Mouse (Mus musculus) layer of hippocampus, adult 18-20 months (tissue): Measurements from ENCODE around the gene Zfp398. TPM values are rescaled to one million over a fixed set of nuclear protein-coding genes. Genes with fewer than 3 reads are reported as not detected.

Experiments used
- DNase-seq, 2 experiments: peaks; one replicate each; pipeline ENCODE4 v3.0.0; 2022; ENCODE audit warnings: low spot score in 2 of 2
- long read RNA-seq: library from polyadenylated mRNA; stranded (forward); transcript quantifications from one replicate; pipeline ENCODE4 v2.0.0, GENCODE M21; 2021
- total RNA-seq, 2 experiments: library from RNA; stranded (reverse); gene quantifications; 2 replicates each; pipeline ENCODE4 v1.2.3; 2021

Zfp398 gene
- total RNA-seq = 10 to 100 TPM; 20.1 to 23.8 TPM
- long read RNA-seq, partial matches to known transcripts = 1 of 6 reads
- long read RNA-seq, other reads (novel, unspliced or antisense) = 2 of 6 reads

DNA sequence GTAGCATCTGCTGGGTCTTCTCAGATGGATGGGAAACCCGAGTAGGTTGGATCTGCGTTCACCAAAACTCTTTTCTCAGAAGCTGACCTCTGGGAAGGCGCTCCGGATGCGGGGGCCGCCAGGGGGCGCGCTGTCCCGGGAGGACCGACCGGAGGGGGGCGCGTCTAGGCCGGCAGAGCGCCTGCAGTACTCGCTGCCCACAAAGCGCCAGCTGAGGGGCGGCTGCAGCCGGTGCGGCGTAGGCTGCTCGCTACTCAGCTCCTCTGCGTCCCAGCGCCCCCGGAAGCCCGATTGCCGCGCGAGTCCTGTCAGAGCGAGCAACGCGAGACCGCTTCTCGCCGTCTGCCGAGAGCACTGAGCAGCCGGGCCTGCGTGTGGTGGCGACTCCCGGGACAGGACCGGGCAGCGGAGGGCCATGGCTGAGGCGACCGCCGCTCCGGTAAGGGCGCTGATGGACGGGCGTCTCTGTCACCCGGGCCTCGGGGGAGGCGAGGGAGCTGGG is at the start of gene Zfp398:
Gene Zfp398 (plus strand): TSS at position 180 of the 502 bp plus-strand sequence.
- DNase-seq = peak; percentile 93 to 96

DNA sequence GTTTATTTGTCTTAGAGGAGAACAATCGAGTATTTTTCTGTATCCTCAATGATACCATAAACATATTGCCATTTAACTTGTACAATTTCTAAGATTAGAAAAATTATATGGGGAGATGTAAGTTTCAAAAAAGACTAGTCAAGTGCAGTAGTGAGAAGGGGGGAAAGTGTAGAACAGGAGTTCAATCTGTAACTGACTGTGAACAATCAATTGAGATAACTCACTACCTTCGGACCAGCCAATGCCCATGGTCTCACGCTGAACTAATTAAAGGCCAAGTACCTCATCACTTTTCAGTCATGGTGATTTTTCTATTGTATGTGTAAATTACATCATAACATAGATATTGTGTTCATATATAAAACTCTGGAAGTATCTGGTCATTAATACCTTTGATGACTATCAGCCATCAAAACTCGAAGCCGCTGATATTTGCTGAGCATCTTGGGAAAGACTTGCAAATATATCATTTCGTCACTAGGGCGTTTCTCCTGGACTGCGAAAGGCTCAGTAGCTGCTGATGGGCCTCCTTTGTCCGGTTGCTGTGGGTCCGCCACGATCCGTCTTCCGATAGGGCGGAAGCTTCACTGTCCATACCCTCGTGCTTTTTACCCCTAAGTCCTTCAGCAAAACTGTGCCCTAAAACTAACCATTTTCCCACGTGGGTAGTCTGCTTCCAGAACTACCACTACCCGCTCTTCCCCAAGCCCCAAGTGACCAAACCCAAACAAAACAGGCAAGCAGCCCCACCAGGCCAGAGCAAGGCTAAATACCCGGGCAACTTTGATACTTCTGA is 47.3 kb upstream of the Zfp398 start:
- DNase-seq = peak; percentile 76 to 93

DNA sequence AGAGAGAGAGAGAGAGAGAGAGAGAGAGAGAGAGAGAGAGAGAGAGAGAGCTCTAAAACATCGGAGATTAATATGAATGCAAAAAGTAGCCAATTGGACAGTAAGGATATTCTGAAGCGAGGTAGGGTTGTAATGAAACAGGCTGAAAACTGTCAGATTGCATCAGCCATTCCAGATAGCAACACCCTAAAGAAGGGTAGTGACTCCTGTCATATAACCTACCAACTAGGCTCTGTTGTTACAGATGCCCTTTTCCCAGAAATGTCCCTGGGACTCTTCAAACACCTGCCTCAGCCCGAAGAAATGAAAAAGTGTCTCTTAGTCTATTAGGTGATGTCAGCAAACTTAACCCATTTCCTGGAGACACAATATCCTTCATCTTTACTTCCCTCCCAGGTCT is 46.6 kb upstream of the Zfp398 start:
- no peak for DNase-seq

DNA sequence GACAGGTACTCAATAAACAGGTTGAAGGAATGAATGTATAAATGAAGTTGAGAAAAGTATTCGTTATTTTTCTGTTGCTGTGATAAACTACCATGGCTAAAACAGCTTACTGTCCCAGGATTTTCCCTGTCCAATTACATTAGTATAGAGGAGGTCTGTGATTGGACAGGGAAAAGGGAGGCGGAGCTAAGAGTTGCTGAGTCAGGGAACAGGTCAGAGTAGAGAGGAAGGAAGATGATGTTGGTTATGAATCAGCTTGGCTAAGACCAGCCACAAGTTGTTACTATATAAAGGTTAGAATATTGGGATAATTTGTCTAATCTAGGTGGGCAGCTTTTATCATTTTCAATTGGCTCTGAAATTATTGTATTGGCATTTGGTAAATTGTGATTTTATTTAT is 44.7 kb upstream of the Zfp398 start:
- DNase-seq = no peak

DNA sequence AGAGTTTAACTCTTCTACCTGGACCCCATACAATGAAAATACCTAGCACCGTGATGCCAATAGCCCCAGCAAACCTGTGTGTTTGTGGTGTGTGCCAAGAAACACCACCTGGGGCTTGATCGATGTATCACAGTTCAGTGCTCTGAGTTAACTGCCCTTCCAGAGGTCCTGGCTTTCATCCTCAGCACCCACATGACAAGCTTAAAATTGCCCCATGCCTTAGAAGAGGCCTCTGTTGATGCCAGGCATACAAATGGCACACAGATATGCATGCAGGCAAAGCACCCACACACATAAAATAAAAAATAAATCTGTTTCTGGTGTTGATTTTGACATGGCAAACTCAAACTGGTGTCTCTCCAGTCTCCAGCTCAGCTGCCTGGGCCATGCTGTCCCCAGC is 42.9 kb upstream of the Zfp398 start:
- DNase-seq = no peak

DNA sequence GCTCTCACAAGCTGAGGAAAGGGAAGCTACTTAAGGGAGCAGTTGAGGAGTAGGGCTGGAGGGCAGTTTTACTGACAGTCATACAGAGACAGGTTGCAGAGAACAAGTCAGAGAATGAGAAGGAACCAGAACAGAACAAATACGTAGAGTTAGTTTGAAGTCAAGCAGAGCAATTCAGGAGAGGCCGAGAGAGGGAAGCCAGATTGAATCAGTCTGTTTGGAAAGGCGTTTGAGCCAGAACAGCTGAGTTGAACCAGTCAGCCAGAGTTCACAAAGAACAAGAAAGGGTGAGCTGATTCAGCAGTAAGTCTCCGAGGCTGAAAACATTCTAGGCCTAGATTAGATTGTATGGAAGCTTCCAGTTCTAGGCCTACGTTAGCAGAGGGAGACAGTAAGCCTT is 42.2 kb upstream of the Zfp398 start:
- DNase-seq = no peak

DNA sequence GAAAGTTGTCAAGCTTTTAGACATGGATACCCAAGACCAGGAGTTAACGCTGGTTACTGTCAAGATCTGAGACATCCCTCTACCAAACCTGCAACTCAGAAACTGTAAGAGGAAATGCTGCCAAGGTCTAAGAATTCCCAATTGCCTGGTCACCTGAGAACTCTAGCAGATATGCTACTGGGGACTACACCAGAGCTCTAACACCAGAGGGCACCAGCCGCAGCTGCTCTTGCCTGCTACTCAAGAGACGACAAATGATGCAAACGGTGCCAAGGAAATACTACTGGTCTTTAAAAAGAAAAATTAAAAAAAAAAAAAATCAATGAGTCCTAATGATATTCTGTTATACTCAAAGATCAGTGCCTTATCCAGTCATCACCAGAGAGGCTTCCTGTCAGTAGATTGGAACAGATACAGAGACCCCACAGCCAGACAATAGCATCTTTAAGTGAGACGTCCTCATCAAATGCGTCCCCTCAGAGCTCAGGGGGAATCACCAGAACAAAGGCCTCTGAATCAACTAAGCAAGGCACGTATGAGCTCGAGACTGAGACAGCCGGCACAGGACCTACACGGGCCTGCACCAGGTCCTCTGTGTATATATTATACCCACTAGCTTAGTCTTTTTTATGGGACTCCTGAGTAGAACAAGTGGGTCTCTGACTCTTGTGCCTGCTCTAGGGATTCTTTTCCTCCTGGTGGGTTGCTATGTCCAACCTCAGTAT is 41.2 kb upstream of the Zfp398 start:
- peak in 1 of 2 experiments; percentile 46 for DNase-seq

DNA sequence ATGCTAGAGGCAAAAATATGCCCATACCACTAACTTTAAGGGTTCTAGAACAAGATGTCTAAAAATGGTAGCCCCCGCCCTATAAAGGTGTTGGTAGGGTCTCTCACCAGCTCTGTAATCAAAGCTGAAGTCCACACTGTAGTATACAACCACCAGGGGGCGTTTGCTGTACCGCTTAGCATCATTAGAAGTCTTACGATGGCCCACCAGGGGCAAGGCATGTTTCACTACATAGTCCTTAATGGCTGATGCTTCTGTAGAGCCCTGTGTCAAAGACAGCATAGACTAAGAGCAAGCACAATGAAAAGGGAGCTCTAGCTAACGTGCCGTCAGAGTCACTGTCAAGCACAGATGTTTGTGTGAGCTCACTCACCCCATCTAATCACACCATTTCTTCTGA is 36.4 kb upstream of the Zfp398 start:
- DNase-seq = peak in 1 of 2 experiments; percentile 70

DNA sequence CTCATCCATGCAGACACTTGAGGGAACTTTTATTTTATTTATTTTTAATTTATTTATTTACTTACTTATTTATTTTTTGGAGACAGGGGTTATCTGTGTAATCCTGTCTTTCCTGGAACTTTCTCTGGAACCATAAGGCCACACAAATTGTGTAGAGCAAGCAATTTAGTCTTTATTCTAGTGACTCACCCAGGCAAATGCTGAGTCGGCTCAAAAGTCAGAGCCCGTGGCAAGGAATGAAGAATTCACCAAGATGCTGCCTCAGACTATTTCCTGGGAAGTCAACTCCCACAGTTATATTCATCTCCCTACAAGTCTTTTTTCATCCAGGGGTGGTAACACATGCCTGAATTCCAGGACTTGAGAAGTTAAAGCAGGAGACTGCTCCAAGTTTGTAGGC is 29.9 kb upstream of the Zfp398 start:
- no peak for DNase-seq

DNA sequence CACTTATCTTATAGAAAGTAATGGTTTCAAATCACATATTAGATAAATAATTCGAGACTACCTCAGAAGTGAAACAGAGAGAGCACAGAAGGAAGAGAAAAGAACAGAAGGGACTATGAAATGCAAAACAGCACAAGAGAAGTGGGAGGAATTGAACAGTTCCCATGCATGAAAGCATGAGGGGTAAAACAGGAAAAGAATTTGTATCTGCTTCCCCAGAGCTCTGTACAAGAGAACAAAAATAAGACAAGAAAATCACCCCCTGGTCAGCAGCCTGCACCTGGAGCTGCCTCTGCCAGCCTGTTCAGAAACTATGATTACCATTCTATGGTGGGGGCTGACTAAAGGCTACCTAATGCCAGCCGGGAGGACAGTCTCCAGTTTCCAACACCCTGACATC is 28.0 kb upstream of the Zfp398 start:
- DNase-seq = peak in 1 of 2 experiments; percentile 35

DNA sequence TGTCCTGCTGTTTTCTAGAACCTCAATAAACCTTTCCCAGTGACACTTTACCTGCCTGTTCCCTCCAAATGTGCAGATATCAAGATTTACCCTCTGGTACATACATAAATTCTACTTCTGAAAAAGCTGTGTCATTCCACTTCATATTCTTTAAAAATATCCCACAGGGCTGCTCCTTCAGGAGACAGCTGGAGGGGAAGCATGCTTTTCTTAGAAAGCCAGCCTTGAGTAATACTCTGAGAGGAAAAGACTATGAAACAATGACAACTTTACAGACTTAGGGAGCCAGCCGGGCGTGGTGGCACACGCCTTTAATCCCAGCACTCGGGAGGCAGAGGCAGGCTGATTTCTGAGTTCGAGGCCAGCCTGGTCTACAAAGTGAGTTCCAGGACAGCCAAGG is 26.9 kb upstream of the Zfp398 start:
- DNase-seq = peak in 1 of 2 experiments; percentile 30

DNA sequence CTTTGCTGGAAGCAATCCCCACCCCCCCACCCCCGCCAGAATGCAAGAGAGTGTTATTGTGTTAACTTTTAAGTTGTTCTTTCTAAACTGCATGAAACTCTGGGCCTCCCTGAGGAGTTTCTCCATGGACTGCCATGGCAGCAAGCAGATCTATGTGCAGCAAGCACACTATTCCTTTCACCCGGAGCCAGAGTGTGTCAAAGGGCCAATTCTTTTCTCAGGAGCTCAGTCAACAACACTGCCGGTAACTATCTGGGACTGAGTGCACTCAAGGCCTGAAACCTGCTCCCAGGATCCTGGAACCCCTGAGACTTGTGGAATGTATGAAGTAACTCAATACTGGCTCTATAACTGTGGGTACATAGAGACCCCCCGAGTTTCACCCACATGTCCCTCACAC is 26.4 kb upstream of the Zfp398 start:
- no peak for DNase-seq

DNA sequence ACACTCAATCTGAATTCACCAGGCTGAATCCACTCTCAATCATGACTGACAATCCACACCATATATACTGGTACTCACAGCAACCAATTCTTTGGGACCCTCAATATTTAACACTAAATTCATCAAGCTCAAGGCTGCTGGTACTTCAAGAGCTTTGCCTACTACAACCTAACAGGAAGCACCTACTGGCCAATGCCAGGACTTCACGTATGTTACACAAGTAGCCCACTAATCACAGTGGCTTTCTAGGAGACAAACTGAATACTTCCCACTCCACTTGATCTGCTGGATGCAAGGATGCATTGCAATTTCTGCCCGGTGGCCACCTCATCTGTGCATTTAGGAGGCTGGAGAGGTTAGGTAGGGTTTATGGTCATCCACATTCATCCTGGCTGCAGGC is 25.3 kb upstream of the Zfp398 start:
- DNase-seq = no peak

DNA sequence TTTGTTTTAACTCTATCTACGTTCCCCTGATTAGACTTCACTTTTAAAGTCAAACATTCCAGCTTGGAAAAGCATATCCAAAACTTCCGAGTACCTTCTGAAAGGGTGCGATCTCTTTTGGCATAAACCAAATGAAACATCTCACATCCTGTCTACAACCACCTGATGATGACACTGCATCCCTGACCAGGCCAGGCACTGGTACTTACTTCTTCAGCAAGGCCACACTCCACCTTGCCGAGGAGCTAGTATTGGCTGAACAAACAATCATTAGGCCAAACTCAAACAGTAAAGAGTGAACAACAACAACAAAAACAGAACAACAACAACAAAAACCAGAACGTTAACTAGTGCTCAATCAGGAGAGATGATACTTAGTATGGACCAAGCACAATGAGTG is 24.1 kb upstream of the Zfp398 start:
- no peak for DNase-seq

DNA sequence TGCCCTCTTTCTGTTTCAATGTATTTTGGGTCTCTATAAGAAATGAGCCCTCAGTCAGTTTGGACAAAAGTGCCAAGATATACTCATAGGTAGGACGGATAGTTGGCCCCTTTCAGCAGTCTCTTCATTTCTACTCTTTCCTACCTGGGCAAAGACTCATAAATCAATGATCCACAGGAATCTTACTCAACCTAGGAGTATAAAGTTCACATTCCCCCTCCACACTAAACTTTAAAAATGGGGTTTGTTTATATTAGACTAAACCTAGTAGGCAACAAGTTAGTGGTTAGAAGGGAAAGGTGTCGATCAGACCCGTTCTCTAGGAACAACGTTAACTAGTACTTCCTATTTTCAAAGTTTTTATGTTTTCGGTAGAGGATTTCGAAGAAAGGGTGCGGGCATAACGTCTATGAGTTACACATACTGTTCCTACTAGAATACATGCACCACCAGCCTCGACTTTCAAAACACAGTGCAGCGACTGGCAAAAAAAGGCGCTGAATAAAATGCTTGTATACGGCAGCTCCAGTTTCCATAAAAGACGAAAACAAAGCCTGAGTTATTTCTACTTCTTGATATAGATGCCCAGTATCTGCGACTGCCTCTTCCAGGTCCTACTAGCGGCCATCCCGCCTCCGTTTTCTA is 23.1 kb upstream of the Zfp398 start:
- no peak for DNase-seq

DNA sequence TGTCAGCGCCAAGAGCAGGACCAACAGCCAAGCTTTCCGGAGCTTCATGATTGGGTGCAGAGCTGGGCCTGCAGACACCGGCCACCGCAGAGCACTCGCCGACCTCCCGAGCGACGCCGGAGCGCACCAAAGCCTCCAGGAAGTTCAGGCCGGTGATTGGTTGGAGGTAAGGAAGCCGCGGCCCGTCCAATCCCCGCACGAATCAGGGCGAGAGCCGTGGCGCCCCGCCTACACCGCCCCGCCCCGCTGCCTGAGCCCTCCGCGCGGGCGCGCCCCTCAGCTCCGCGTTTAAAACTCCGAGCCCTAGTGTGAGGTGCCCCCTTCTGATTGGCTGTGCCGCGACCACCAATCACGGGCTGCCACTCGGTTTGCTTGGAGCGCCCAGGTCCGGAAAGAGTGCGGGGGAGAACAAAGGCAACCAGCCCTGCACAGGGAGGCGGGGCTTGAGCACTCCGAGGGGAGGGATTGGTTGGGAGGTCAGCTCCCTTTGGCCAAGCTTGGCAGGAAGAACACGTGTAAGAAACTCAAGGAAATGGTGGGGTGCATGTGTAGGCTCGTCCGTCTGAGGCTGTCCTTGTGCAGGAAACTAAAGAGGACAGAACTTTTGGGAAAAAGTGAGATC is 22.1 kb upstream of the Zfp398 start, which contains the start of gene Pdia4:
Gene Pdia4 (minus strand): TSS at position 174 of the 622 bp plus-strand sequence.
- DNase-seq = peak; percentile 99

DNA sequence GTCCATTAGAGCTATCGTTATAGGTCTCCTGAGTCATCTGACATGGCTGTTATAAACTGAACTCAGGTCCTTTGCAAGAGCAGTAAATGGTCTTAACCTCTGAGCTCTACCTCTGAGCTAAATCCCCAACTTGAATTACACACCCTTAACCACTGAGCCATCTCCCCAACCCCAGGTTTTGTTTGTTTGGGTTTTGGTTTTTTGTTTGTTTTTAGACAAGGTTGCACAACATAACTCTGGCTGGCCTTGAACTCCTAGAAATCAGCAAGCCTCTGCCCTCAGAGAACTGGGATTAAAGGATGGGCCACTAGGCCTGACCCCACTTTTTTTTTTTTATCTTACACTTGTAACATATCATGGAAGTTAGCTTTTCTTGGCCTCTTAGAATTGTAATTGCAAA is 19.3 kb upstream of the Zfp398 start:
- DNase-seq = no peak

DNA sequence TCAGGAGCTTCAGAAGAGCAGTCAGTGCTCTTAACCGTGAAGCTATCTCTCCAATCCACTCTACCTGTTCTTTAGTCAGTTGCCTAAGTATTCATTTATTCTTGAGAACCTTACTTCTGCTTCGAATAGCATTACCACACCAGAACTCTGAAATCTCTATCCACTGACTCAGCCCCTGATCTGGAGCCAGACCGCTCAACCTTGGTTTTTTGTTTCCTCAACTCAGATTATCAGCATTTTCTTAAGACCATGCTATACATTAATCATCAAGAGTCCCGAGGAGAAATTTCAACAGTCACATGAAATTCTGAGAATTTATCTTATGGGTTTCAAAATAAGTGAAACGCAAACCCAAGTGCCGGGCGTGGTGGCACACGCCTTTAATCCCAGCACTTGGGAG is 16.7 kb upstream of the Zfp398 start:
- DNase-seq = no peak

DNA sequence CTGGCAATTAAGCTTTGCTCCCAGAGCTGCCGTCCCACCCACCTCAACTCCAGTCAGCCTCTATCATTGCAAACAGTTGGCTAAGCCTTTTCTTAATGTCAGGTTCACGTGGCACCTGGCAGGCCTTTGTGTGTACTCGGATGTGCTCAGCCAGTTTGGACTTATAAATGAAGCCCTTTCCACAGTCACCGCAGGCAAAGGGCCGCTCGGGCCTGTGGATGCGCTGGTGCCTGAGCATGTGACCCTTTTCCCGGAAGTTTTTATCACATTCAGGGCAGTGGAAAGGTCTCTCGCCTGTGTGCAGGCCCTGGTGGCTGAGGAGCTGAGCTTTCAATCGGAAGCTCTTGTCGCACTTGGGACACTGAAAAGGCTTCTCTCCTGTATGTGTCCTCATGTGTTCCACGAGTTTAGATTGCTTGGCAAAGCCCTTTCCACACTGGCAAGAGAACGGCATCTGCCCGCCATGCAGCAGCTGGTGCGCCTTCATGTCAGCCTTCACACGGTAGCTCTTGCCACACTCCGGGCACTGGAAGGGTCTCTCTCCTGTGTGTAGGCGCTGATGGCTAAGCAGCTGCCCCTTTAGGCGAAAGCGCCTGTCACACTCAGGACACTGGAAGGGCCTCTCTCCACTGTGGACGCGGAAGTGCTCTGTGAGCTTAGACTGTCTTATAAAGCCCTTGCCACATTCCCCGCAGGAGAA is 15.7 kb upstream of the Zfp398 start:
- DNase-seq = no peak

DNA sequence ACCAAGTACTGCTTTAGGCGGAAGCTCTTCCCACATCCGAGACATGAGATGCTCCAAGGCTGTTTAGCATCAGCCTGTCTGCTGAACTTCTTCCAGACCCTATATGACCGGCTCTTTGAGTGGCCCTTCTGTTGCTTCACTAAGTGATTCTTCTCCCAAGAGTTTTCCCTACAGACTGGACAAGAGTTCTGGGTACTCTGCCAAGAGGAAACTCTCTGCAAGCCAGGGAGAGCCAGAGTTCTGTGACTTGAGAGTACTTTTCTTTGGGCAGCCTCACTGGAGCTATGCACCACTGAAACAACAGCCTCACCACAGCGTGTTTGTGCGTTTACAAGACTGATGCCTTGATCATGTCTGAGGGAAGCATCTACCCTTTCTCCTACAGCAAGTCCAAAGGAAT is 14.2 kb upstream of the Zfp398 start:
- no peak for DNase-seq

DNA sequence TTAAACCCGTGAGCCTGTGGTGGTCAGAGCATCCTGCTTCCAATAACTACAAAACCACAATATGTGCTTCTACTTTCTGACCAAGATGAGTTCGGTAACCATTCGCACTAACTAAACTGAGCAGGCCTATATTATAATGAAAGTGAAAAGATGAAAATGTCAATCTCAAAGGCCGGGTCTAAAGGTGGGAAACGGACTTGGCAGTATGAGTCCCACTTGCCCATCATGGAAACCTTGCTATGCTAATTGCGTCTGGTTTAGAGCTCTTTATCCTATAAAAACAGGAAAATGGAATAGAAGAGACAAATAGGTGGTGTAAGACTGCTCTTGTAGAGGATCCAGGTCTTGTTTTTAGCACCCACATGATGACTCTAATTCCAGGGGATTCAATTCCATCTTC is 13.7 kb upstream of the Zfp398 start:
- DNase-seq = no peak
